Mouse (Mus musculus) erythroblast, embryonic 14.5 days (primary cell): Measurements from ENCODE around the gene Fbxl21.

Source experiments
- GATA1 ChIP-seq: IDR thresholded peaks from 2 replicates; pipeline ENCODE4 v1.6.1; 2012; ENCODE audit warnings: low read length, inconsistent platforms, mixed read lengths
- TAL1 ChIP-seq: IDR thresholded peaks from 3 replicates; pipeline ENCODE4 v1.6.1; 2012; ENCODE audit warnings: low read length, inconsistent platforms, mixed read lengths

DNA sequence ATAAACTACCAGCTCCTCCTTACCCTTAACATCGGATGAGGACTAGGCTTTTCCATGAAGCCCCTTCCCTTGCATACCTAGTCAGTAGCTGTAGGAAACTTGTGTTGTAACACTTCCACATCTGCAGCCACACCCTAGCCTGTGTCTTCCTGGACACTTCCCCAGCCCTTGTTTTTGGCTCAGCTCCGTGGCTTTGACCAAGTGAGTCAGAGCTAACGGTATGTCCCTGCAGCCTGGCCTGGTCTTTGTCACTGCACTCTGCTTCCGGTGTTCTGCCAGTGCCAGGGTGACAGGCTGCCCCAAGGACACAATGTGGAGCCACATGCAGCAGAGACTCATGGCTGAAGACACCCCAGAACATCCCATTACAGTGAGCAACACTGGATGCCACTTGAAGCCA is 27.1 kb downstream of the Fbxl21 start:
- no peak for TF ChIP-seq TAL1
- TF ChIP-seq GATA1: no peak
